Mouse (Mus musculus) bone marrow macrophage, adult 2 months (primary cell): ENCODE measurements at regions not wholly inside any gene's neighbourhood (a gene's known extent, or its start where the extent isn't known, plus 50 kb on each side); places are given as distances from the start of the nearest gene placed in this dataset.

Source experiments
- CTCF ChIP-seq: IDR thresholded peaks from 2 replicates; pipeline ENCODE4 v1.5.1; 2012; ENCODE audit warnings: low read depth, mild to moderate bottlenecking, low read length, moderate library complexity
- POLR2A ChIP-seq: IDR thresholded peaks from 2 replicates; pipeline ENCODE4 v1.6.1; 2012; ENCODE audit warnings: mild to moderate bottlenecking, low read depth, low read length, borderline replicate concordance

DNA sequence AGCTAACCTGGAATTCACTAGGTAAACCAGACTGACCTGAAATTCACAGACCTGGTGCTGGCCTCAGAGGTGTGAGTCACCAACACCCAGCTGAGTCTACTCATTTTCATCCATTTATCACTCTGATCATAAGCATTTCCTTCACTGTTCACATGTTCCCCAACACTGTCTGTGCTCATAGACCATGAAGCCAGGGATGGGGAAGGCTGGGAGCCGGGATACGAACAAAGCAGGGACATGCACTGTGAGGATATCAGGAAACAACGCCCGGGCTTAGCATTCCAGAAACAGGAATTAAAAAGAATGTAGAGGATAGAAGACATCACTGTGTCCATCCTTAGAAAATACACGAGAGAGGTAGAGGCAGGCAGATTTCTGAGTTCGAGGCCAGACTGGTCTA lies 80.6 kb upstream of the Klf14 start:
- TF ChIP-seq CTCF, result no peak
- no peak for TF ChIP-seq POLR2A
